Mouse (Mus musculus): ENCODE measurements around the gene Olfr390.

Olfr390 gene

DNA sequence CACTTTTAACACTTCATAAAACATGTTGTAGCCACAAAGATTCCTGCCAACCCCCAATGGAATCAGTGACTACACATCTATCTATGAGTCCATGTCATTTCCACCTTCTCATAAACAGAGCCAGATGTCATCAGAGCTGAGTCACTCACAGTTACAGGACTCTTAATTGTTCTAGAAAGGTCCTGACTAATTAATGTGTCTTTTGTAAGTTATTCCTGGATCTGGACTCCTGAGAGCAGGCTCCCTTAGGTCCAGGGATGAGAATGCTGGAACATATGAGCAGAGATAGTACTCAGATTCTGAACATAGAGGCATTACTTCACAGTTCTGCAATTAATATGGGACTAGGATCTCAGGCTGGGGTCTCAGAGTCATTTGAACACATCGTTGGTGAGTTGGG is at the start of gene Olfr390:
Gene Olfr390, plus strand, starts transcription at position 301 of the 400 bp plus-strand sequence.
- no peak for DNase-seq (ENCODE audit: low read depth, low spot score)

DNA sequence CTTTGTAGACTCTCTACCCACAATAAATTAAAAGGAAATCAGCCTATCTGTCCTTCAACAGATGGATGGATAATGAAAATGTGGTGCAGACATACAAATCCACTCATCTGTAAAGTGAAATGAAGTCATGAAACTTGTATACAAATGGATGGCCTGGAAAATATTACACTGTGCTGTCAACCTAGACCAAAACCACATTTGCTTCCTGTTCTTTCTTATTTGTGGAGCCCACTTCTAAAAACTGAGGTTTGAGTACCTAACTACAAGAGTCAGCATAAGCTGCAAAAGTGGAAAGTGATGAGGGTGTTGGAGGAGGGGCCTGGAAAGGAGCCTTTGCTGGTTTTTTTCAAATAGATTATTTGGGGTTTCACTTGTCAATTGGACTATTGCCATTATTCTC is 23.6 kb upstream of the Olfr390 start:
- DNase-seq (ENCODE audit: low read depth, low spot score) = no peak

DNA sequence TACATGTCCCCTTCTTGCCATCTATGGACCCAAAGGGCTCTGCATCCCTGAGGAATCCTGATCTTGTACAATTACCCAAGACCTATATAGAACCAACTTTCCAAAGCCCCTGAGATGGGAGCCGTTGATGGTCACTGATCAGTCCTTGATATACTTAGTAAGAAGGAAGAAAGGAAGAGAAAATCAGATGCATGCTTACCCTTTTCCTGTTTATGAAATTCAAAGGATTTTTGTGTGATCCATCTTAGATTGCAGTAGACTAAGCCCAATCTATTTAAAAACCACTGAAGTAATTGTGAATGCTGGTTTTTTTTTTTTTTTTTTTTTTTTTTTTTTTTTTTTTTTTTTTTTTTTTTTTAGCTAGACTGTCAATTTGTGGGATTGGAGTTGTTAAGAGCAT is 2.2 kb upstream of the Olfr390 start, which contains the start of gene Olfr389:
Gene Olfr389, minus strand, starts transcription at position 101 of the 400 bp plus-strand sequence.
- DNase-seq (ENCODE audit: low read depth, low spot score) = no peak

DNA sequence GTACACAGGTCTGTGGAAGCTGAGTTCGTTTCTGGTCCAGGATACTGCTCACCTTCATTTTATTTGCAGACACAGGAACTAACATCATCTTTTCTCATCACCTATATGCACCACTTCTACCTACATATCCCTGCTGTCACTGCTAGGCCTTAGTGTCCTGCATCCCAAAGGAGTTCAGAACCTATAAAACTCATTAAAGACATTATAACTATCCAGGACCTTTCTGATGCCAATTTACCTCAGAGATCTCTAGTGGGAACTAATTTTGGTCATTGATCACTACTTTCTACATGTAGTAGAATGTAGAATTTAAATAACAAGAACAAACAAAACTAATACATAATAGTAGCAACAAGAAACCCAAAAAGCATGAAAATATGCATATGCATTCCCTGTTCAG is 20.2 kb downstream of the Olfr390 start, which contains the start of gene Olfr391-ps:
Gene Olfr391-ps, minus strand, starts transcription at position 101 of the 400 bp plus-strand sequence.
- DNase-seq (ENCODE audit: low read depth, low spot score) = no peak

DNA sequence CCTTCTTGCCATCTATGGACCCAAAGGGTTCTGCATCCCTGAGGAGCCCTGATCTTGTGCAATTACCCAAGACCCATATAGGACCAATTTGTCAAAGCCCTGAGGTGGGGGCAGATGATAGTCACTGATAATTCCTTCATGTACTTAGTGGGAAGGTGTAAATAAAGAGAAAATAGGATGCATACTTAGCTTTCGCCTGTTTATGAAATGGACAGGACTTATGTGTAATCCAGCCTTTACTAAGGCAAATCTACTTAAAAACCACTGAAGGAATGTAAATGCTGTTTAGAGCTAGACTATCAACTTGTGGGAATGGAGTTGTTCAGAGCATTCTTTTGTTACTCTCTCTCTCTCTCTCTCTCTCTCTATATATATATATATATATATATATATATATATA is 34.2 kb downstream of the Olfr390 start, which contains the start of gene Olfr392:
Gene Olfr392, minus strand, starts transcription at position 101 of the 400 bp plus-strand sequence.
- no peak for DNase-seq (ENCODE audit: low read depth, low spot score)

All from CD4-positive, CD25-positive, alpha-beta regulatory T cell, adult 2 months (primary cell).